Mouse (Mus musculus): ENCODE data around the gene 3110082J24Rik. TPM values are rescaled to one million over a fixed set of nuclear protein-coding genes. Genes with fewer than 3 reads are reported as not detected.

3110082J24Rik gene
- total RNA-seq (2022): not detected

GRCm38 (mm10) chr5:30105668-30106300 lies at the start of gene 3110082J24Rik:
TSS of gene 3110082J24Rik (minus strand) at chr5:30106086.
- DNase-seq (ENCODE audit: low spot score in 2 of 2): no peak

GRCm38 (mm10) chr5:30155395-30155792 lies 49.5 kb upstream of the 3110082J24Rik start:
- no peak for DNase-seq (ENCODE audit: low spot score in 2 of 2)

- DNase-seq (ENCODE audit: low spot score in 2 of 2): peak; percentile 92 to 93
Measured at GRCm38 (mm10) chr5:30154474-30155394, 48.8 kb upstream of the 3110082J24Rik start, which contains the start of the genes Hadha and Hadhb. TSS of gene Hadha (minus strand) at chr5:30155162. TSS of gene Hadhb (plus strand) at chr5:30155248.

- no peak for DNase-seq (ENCODE audit: low spot score in 2 of 2)
Measured at GRCm38 (mm10) chr5:30154013-30154412, 48.1 kb upstream of the 3110082J24Rik start.

GRCm38 (mm10) chr5:30153222-30153621 lies 47.3 kb upstream of the 3110082J24Rik start:
- DNase-seq (ENCODE audit: low spot score in 2 of 2): no peak

GRCm38 (mm10) chr5:30152413-30152812 lies 46.5 kb upstream of the 3110082J24Rik start:
- DNase-seq (ENCODE audit: low spot score in 2 of 2): no peak

- no peak for DNase-seq (ENCODE audit: low spot score in 2 of 2)
Measured at GRCm38 (mm10) chr5:30152007-30152406, 46.1 kb upstream of the 3110082J24Rik start.

- no peak for DNase-seq (ENCODE audit: low spot score in 2 of 2)
Measured at GRCm38 (mm10) chr5:30148133-30148920, 42.4 kb upstream of the 3110082J24Rik start.

- DNase-seq (ENCODE audit: low spot score in 2 of 2): no peak
Measured at GRCm38 (mm10) chr5:30146526-30146925, 40.6 kb upstream of the 3110082J24Rik start.

GRCm38 (mm10) chr5:30138193-30138592 lies 32.3 kb upstream of the 3110082J24Rik start:
- no peak for DNase-seq (ENCODE audit: low spot score in 2 of 2)

GRCm38 (mm10) chr5:30137271-30137670 lies 31.4 kb upstream of the 3110082J24Rik start:
- DNase-seq (ENCODE audit: low spot score in 2 of 2): no peak

GRCm38 (mm10) chr5:30135711-30136231 lies 29.9 kb upstream of the 3110082J24Rik start:
- no peak for DNase-seq (ENCODE audit: low spot score in 2 of 2)

- DNase-seq (ENCODE audit: low spot score in 2 of 2): no peak
Measured at GRCm38 (mm10) chr5:30132173-30132572, 26.3 kb upstream of the 3110082J24Rik start.

- no peak for DNase-seq (ENCODE audit: low spot score in 2 of 2)
Measured at GRCm38 (mm10) chr5:30131246-30131645, 25.4 kb upstream of the 3110082J24Rik start.

GRCm38 (mm10) chr5:30128680-30129079 lies 22.8 kb upstream of the 3110082J24Rik start:
- no peak for DNase-seq (ENCODE audit: low spot score in 2 of 2)

GRCm38 (mm10) chr5:30127921-30128597 lies 22.2 kb upstream of the 3110082J24Rik start:
- DNase-seq (ENCODE audit: low spot score in 2 of 2): no peak

GRCm38 (mm10) chr5:30126756-30127155 lies 20.9 kb upstream of the 3110082J24Rik start:
- no peak for DNase-seq (ENCODE audit: low spot score in 2 of 2)

GRCm38 (mm10) chr5:30125587-30125986 lies 19.7 kb upstream of the 3110082J24Rik start:
- no peak for DNase-seq (ENCODE audit: low spot score in 2 of 2)

- DNase-seq (ENCODE audit: low spot score in 2 of 2): no peak
Measured at GRCm38 (mm10) chr5:30122481-30122880, 16.6 kb upstream of the 3110082J24Rik start.

GRCm38 (mm10) chr5:30120106-30120505 lies 14.2 kb upstream of the 3110082J24Rik start:
- DNase-seq (ENCODE audit: low spot score in 2 of 2): no peak

- DNase-seq (ENCODE audit: low spot score in 2 of 2): no peak
Measured at GRCm38 (mm10) chr5:30119163-30119562, 13.3 kb upstream of the 3110082J24Rik start.

Data from gastrocnemius, adult 8-10 months (tissue).